Mouse (Mus musculus) lung, postnatal 4 days (tissue): ENCODE data around the gene Nsmce4a.
"Not testable (repeated sequence)": the region's sequence is repeated elsewhere in the genome, so short reads cannot be mapped to it uniquely, and the experiment has no call there.

Experiments used
- DNase-seq, 2 experiments: peaks; one replicate each; pipeline ENCODE4 v3.0.0; 2021

Nsmce4a gene

DNA sequence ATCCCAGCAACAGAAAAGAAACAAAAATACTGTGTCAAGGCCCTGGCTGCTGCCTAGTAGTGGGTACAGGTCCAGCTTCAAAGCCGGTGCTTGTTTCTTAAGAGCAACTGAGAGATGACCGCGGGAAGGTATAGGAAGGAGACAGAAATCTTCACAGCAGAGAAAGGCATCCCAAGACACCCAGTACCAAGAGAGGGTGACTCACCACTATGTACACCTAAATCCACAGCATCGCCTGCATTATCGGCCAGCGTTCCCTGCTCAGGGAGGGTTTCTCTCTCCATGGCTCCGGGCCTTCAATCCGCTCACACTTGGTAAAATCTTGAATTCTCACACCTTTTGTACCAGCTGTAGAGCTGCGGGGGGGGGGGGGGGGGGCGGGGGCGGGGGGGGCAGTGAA lies at the start of gene Nsmce4a:
Gene Nsmce4a (minus strand): TSS at position 298 of the 400 bp plus-strand sequence.
- no peak for DNase-seq

DNA sequence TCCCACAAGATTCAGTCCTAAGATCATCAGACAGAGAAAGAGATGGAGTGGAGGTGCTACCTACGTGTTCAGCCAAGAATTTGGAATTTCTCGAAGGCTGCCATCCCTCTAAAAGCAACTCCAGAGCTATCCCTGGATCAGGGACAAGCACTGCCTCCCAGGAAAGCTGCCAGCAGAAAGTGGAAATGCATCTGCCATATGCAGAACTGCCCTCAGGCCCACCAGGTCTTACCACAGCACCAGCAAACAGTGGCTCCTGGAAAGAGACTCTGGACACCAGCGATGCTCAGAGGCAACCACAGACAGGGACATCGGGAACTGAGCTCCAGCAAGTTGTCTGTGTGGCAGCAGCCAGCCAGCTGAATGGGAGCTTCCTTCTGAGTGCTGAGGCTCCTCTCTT lies 49.4 kb upstream of the Nsmce4a start:
- DNase-seq: no peak

DNA sequence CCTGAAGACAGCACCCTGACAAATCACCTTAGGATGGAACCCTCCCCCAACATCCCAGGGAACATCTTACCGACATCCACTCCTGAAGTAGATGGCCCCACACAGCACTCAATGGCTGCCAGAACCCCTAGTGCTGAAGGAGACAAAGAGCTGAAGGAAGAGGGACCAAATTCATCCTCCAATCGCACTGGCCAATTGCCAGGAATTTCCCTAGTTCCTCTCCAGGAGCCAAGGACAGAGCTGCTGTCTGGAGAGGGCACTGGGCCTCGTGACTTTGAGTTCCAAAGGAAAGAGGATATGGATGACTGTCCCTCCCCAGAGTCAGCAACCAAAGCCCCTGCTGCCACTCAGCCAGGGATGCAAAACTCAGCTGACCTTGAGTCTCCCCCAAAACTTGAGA lies 49.0 kb upstream of the Nsmce4a start:
- no peak for DNase-seq

DNA sequence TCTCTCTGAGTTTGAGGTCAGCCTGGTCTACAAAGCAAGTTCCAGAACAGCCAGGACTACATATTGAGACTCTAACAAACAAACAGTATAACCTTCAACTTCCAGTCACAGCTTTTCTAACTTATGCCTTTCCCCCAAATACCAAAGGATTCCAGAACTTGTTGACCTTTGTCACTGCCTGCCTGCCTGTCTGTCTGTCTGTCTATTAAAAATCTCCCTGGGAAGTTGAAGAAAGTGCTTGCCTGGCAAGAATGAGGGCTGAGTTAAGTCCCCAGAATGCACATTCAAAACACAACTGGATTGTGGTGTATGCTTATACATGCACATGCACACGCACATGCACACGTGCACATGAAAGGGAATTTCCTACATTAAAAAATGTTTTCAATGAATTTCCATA lies 48.1 kb upstream of the Nsmce4a start:
- DNase-seq: no peak

DNA sequence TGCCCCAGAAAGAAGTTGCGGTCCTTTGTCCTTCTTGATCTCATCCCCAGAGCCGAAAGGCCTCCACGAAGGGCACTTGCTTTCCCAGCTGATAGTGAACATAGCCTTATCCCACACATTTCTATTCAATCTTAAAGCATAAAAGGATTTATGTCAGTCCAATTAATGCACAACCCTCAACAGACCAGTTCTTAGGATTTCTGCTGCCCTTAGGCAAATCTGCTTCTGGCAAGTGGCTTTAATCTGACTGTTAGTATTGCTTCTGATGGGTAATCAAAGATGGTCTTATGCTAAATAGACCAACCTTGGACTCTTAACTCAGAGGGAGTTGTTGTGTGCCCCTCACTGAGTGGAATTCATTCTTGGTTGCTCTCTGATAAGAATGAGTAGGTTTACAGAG lies 44.7 kb upstream of the Nsmce4a start:
- no peak for DNase-seq

DNA sequence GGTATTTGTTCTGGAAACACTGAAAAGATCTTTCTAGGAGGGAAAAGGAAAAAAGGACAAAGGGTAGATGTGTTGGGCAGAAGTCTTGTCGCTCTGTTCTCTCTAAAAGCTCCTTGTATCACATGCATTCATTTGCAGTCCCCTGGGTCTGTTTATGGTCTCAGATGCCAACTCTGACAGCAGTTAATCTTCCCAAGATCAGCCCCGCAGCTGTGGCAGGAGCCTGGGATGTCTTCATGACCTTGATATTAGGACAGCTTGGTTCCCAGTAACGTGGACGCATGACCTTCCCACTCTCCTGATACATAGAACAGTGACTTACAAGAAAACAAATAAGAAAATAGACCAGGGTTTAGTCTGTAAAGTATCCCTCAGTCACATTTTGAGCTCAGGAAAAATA lies 41.1 kb upstream of the Nsmce4a start:
- DNase-seq: no peak

DNA sequence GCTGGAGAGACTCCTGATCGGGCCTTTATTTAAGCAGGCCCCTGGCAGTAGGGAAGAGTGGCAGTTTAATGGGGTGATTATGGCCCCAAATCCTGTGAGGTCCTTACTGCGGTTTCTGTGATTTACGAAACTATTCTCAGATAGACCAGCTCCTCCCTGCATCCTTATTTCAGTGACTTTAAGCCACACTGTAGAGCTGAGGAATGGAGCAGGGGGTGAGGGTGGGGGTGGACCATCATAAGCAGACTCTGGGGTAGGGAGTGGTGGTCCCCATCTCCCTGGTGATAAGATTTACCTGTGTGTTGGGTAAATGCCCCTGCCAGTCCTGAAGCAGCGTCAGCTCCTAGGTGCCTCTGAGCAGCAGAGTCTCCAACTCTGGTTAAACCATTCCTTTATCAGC lies 34.0 kb upstream of the Nsmce4a start:
- DNase-seq: no peak

DNA sequence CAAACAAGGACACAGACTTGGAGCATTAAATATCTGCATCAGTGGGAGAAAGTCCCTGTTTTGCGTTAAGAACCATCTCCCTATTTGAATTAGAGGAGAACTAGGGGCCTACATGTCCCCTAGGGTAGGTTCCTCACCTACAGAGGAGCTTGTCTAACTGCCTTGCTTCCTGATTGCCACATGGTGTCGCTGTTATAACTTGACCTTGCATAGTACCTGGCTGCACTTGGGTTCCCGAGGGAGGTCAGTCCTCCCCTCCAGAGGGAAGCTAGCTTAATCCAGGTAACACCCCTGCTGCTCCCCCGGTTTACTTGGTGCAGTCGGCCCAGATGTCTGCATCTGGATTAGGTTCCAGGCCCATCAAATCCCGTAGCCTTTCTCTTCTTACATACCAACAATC lies 32.2 kb upstream of the Nsmce4a start:
- DNase-seq: no peak

DNA sequence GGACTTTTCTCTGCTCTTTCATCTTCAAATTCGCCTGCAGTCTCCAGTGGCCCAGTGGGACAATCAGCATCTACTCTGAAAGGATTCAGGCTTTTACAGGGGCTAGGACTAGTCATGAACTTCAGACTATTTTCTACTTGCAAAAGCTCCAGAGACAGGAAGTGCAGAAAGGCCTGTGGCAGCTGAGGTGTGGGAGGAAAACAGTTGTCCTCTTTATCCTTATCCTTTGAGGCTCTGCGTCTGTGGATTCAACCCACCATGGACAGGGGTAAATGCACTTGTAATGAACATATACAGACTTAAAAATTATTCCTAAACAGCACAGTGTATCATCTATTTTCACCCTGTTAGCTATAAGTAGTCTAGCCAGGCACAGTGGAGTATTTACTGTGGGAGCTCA lies 31.5 kb upstream of the Nsmce4a start:
- DNase-seq: no peak

DNA sequence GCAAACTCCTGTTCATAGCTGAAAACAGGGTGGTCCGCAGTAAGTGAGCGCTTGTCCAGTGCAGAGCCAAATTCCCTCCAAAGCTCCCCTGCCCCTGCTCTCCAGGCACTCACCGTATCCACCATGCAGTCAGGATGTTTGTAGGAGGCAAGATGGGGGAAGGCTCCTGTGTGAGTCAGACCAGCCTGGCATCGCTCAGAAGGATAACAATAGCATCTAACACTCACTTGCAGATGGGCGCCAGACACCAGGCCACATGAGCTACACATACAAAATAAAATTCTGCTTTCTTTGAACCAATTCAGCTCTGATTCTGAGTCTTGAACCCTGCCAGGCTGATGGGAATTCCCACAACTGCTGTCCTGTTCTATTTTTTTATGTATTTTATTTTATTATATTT lies 30.6 kb upstream of the Nsmce4a start:
- DNase-seq: no peak

DNA sequence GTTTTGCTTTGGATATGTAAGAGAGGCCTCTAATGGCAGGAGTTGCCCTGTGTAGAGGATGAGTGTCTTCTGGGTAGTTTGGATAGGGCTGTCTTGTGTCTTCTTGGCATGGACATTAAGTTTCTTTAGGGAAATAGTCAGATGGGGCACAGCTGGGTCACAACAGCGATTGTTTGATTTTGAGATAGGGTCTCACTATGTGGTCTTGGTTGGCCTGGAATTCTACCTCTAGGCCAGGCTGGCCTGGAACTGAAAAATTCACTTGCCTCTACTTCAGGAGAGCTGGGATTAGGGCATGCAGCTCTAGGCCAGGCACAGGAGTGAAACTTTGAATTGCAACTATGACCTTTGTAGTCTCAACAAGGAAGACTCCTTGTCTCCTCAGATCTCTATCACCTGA lies 29.9 kb upstream of the Nsmce4a start:
- DNase-seq: no peak

DNA sequence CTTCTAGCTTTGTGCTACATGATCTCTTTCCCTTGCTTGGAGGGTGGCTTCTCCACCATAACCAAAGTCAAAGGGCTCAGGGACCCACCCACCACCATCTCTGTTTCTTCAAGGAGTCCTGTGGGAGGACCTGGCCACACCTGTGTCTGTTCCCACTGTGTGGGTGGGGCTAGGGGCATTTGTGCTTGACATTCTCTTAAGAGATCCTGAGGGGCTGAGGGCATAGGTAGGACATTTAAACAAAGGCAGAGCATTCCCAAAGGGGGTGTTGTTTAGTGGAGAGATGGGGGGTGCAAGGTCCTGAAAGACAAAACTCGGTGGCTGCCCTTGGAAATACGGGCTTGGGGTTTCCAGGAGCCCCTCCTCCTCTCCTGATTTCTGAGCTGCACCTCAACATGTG lies 27.6 kb upstream of the Nsmce4a start:
- no peak for DNase-seq

DNA sequence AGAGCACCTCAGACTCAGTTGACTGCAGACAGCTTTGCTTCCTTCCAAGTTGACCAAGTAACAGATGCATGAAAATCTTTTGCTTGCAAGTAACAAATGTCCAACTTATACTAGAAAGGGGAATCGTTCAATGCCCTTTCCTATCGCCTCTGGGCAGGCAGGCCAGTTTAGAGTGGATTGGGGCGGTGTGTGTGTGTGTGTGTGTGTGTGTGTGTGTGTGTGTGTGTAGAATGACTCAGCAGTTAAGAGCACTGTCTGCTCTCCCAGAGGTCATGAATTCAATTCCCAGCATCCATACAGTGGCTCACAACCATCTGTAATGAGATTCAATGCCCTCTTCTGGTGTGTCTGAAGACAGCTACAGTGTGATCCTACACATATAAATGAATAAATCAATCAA lies 27.2 kb upstream of the Nsmce4a start:
- DNase-seq: no peak

DNA sequence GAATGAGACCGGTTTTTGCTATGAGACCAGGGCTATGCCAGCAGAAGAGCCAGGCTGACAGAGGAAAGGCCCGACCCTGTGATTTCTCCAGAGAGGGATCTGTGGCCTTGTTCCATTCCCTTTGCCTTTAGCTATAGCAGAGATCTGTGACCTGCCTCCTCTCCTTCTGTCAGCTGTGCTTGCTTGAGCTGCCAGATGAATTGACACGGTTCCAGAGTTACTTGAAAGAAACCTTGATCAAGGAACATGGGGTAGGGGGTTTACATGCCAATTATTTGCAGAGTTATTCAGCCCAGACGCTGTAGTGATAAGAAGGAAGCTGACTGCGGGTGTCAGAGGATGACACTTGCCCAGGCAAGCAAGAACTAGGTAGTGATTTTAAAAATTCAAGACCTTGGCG lies 24.6 kb upstream of the Nsmce4a start:
- no peak for DNase-seq

DNA sequence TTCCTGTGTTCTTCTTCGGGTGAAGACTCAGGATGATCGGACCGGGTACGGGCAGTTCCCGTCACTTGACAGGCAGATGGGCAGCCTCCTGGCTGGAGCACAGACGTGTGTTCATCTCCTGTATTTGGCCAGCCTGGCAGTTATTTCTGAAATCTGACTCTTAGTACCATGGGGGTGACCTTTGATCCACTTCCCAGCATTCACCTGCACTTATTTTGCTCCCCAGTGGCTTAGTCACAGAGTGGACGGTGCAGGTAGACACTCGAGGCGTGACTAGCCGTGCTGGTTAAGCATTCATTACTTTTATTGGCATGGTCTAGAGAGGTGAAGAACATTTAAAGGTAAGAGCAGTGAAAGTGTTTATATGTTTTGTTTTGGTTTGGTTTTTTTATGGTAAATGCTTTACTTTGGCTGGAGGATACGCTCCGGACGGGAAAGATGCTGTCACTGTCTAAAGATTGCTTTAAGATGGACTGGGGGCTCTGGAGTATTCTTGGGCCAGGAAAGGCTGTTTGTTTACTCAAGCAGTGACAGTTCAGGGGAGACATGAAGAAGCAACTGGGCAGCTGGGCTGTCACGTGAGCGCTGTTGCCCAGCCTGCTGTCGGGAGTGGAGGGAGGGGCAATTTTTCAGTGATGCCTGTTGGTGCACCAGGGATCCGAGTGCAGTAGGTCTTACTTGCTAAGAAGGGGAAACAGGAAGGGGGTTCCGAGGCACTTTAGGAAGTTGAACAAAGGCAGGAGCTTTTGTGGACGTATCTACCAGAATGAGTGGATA lies 23.3 kb upstream of the Nsmce4a start:
- peak; percentile 27 to 49 for DNase-seq

DNA sequence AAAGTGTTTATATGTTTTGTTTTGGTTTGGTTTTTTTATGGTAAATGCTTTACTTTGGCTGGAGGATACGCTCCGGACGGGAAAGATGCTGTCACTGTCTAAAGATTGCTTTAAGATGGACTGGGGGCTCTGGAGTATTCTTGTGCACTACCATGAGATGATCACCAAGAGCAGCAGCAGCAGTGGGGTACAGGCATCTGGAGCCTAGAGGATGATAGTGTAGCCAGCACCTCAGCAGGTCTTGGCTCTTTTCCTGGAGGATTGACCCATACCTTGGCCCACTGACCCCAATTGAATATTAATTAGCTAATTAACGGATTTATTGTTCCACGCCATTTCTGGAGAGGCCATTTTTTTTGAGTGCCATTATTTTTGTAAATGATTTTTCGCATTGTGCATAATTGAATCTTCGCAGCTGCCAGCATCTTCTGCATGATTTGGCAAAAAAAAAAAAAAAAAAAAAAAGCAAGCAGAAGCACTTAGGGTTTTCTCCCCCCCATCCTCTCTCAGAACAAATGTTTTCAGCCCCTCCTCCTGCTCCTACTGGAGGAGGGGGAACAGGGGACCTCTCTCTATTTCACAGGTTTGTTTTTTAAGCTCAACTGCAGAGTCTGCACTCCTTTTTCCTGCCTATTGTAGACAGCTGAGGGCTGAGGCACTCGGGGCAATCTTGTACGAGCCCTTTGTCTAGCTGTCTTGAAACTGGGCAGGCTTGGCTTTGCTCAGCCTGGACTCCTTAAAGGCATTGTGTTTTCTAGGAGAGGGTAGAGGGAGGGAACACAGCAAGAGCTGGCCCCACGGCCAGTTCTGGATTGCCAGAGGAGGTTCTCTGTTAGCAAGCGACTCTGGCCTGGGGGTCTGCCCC lies 20.7 kb upstream of the Nsmce4a start:
- DNase-seq: not testable (repeated sequence)

DNA sequence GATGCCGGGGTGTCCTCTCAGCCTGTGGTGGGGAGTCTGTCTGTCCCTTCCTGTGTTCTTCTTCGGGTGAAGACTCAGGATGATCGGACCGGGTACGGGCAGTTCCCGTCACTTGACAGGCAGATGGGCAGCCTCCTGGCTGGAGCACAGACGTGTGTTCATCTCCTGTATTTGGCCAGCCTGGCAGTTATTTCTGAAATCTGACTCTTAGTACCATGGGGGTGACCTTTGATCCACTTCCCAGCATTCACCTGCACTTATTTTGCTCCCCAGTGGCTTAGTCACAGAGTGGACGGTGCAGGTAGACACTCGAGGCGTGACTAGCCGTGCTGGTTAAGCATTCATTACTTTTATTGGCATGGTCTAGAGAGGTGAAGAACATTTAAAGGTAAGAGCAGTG lies 20.1 kb upstream of the Nsmce4a start:
- DNase-seq: not testable (repeated sequence)

DNA sequence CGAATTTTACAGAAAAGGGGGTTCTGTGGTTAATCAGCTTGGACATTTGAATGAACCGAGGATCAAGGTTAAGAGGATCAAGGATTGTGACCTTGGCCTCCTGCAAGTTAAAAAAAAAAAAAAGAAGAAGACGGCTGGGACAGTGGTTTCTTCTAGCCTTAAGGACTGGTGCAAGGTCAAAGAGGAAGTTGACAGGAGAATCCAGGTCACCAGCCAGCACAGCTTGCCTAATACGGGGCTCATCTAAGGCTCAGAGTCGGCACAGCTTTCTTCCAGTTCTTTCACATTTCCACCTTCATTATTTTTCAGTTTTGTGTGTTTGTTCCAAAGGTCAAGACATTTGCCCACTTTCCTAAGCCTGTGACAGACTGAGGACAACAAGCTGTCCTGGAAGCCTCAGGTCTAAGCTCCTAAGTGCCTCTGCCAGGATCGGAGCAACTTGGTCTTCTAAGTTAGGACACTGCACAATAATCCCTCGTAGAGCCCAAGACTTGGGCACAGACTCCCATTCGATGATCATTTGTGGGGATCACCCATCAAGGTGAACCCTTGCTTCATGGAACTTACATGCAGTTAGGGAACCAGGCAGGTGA lies 18.0 kb upstream of the Nsmce4a start:
- no peak for DNase-seq

DNA sequence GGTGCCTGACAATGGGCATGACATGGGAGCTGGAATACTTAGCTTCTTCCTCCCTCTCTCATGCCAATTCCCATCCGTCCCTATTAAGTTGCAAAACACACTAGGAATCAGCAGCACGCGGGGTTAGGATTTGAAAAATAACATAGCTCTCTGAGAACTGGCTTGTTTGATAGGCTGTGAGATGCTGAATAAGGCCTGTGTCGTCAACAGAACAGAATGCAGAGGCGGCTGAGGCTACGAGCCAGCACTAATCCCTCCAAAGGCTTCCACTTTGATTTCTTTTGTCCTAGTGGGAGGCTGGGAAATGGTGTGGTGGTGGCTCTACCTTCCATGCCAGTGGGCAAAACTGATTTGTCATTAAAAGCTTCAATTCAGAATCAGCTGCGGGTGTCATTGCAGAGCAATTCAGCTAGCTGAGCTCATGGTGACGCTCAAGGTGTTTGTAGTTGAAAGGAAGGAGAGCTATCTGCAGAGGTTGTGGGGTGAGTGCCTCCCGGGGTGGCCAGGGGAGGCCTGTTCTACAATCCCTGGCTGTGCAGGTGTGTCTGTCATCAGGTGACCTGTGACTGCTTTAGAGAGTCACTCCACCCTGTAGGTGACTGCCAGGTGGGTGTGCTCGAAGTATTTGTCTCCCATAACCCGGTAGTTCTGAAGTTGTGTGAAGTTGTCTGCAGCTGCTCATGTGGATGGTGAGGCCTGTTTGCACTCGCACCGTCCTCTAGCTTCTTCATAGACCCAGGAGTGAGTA lies 17.3 kb upstream of the Nsmce4a start:
- DNase-seq: peak; percentile 13 to 54

DNA sequence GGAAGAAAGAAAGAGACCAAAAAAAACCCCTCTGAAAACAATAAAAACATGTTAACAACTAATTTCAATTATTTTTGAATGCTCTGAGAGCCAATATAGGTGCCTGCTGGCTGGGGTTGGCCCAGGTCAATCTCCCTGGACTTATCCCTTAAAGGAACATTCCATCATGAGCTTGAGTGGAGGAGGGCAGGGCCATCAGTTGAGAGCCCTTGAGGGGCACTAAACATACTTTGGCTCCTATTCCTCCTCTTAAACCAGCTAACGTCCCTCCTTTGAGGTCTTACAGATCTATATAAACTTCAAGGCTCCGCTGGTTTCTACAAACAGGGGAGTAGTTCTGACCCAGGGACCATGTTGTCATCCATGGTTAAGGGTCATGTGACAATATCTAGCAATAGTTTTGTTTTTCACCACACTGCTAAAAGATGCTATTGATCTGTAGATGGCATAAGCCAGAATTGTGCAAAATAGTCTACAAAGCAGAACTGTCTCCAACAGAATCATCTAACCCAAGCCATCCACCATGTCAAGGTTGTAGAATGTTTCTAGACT lies 13.7 kb upstream of the Nsmce4a start:
- DNase-seq: peak; percentile 51 to 69

DNA sequence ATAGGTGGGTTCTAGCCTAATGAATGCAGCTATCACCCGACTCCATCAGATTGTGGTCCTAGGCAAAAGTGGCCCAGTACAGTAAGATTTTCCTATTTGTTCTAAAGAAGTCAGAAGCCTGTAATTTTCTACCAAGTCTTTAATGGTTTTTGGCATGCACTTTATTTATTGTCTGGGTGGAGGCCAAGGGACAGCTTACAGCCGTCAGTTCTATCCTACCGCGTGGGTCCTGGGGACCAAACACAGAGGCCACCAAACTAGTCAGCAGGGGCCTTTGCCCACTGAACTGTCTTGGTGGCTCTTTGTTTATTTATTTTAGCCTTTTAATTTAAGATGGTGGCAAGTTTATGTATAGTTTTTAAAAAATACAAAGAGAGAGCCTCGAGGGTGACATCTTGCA lies 5.7 kb upstream of the Nsmce4a start:
- DNase-seq: peak; percentile 23 to 48

DNA sequence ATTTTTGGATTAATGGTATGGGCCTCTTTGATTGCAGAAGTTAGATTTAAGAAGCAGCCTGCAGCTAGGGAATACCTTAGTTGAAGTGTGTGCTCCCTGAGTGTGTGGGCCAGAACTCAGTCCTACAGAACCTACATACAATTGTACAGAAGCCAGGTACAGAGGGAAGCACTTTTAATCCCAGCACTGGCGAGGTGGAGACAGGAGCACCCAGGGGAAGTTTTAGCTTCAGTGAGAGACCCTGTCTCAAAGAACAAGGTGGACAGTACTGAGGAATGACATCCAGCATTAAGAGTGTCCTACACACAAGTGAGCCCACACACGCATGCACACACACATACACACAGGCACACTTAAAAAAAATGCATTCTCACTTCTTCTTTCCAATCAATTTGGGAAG lies 5.1 kb upstream of the Nsmce4a start:
- DNase-seq: no peak
